Mouse (Mus musculus) lung, postnatal 0 days (tissue): ENCODE data around the gene Frmpd3.
A peak's percentile ranks its signal among the peaks of the same experiment; 100 is the strongest.

Experiments
- CTCF ChIP-seq: IDR thresholded peaks from 2 replicates; pipeline ENCODE4 v1.5.1; 2016; ENCODE audit warnings: antibody characterized with exemption, mild to moderate bottlenecking
- EP300 ChIP-seq: IDR thresholded peaks from 2 replicates; pipeline ENCODE4 v1.6.1; 2016; ENCODE audit warnings: antibody characterized with exemption, mild to moderate bottlenecking, control low read depth

GRCm38 (mm10) chrX:140428252-140428651 lies 86.2 kb downstream of the Frmpd3 start:
- TF ChIP-seq CTCF: peak; percentile 57
- no peak for TF ChIP-seq EP300
